Mouse (Mus musculus): ENCODE results near the gene Itsn1.

DNA sequence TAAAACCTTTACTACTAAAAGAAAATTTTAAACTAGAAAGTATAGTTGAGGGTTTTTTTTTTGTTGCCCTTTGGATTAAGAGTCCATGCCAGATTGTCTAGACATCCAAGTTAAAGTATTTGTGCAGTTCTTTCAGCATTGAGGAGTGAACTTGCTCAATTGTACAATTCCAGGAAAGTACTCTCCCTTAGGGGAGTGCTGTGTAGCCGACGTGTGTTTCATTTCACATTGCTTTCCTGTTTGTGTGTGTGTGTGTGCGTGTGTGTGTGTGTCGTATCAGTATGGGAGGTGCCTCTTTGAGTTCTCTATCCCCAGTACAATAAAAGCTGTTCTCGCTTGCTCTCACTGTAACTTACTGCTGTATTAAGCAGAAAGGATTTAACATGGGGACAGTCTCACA is 100.0 kb downstream of the Itsn1 start:
- TF ChIP-seq CTCF (IDR thresholded peaks at IDR 0.05; ENCODE audit: low read depth) (no peak), EP300 (optimal IDR thresholded peaks at IDR 0.05) (no peak)
